Mouse (Mus musculus) CD4-positive, CD25-positive, alpha-beta regulatory T cell, adult 9 weeks (primary cell): ENCODE data around the gene Mug2. TPM values are rescaled to one million over a fixed set of nuclear protein-coding genes. Genes with fewer than 3 reads are reported as not detected.

Experiments
- polyA plus RNA-seq: library from polyadenylated mRNA; unstranded; fragments of 100-300 nt; shearing (Covaris generic); gene quantifications from one replicate; pipeline ENCODE4 v1.2.1, GENCODE M21; 2017

The Mug2 gene
- polyA plus RNA-seq, result not detected

GRCm38 (mm10) chr6:122006461-122006860, at the start of gene Mug2:
Mug2 (plus strand) TSS chr6:122006761.

Other genes starting within 250 kb of the Mug2 start
- not detected for gene Mug1, start 168.2 kb upstream of the Mug2 start, polyA plus RNA-seq